Mouse (Mus musculus): ENCODE measurements around the gene Traf1. TPM values are rescaled to one million over a fixed set of nuclear protein-coding genes. Genes with fewer than 3 reads are reported as not detected.

Traf1 gene
- total RNA-seq (2014; rRNA removed), result 1.4 and 2.2 TPM in 2 replicates
- 2.8 and 3.0 TPM in 2 replicates for polyA plus RNA-seq (2015; fragmentation: Nextera tagmentation; extraction: Ambion mirVana)

GRCm38 (mm10) chr2:34961481-34962036, at the start of gene Traf1:
Gene Traf1, minus strand, starts transcription at chr2:34961772.
- H3K36me3 ChIP-seq (ENCODE audit: insufficient read depth, low read length), result no peaks in the 10 kb centered on the region
- peak within 1 kb of the TSS; percentile 20; the same call in 1 of the 2 replicates for H3K4me3 ChIP-seq (ENCODE audit: low read depth, low read length)
- peak within 1 kb of the TSS; percentile 45 for H3K4me2 ChIP-seq (ENCODE audit: low read depth, low read length, poor library complexity, severe bottlenecking)
- H3K4me1 ChIP-seq (ENCODE audit: insufficient read depth, low read length), result no peaks in the 10 kb centered on the region
- no peaks in the 10 kb centered on the region for H3K9me3 ChIP-seq (ENCODE audit: low read length)
- 0 out of 2 replicates have a peak within 1 kb of the TSS, but pooled peaks have one; percentile 33 for H3K9ac ChIP-seq (replicated peaks; ENCODE audit: low read length, poor library complexity, severe bottlenecking)
- no peaks in the 10 kb centered on the region for H3K27me3 ChIP-seq (ENCODE audit: insufficient read depth, low read length)
- no peak for TF ChIP-seq CTCF (IDR thresholded peaks at IDR 0.05)
- no peak within 1 kb of the TSS for H3K27ac ChIP-seq (ENCODE audit: low read depth, low read length)
- ATAC-seq (ENCODE audit: low FRiP score) (peak; percentile 27; the same call in 1 of the 2 replicates), DNase-seq (ENCODE audit: low spot score) (no peak)
- 15% methylated on average over 20 of the region's 20 CpGs for WGBS

- Histone ChIP-seq H3K9ac (replicated peaks; ENCODE audit: low read length, poor library complexity, severe bottlenecking) (no peak overlapping the region), H3K4me1 (ENCODE audit: insufficient read depth, low read length) (peaks cover 6% of the 10 kb centered on the region; the same call in 1 of the 2 replicates), H3K4me3 (ENCODE audit: low read depth, low read length) (no peak overlapping the region), H3K9me3 (ENCODE audit: low read length) (no peaks in the 10 kb centered on the region), H3K36me3 (ENCODE audit: insufficient read depth, low read length) (no peaks in the 10 kb centered on the region), H3K27ac (ENCODE audit: low read depth, low read length) (no peak overlapping the region), H3K27me3 (ENCODE audit: insufficient read depth, low read length) (no peaks in the 10 kb centered on the region), H3K4me2 (ENCODE audit: low read depth, low read length, poor library complexity, severe bottlenecking) (no peak overlapping the region)
- ATAC-seq (ENCODE audit: low FRiP score), result no peak
- 82% methylated on average over 9 of the region's 9 CpGs for WGBS
- no peak for TF ChIP-seq CTCF (IDR thresholded peaks at IDR 0.05)
- no peak for DNase-seq (ENCODE audit: low spot score)
Measured at GRCm38 (mm10) chr2:34998956-34999355, 37.4 kb upstream of the Traf1 start.

- H3K9me3 ChIP-seq (ENCODE audit: low read length), result no peaks in the 10 kb centered on the region
- H3K27ac ChIP-seq (ENCODE audit: low read depth, low read length), result no peak overlapping the region
- H3K9ac ChIP-seq (replicated peaks; ENCODE audit: low read length, poor library complexity, severe bottlenecking), result no peak overlapping the region
- WGBS, result 95% methylated on average over 5 of the region's 5 CpGs
- H3K27me3 ChIP-seq (ENCODE audit: insufficient read depth, low read length), result no peaks in the 10 kb centered on the region
- ATAC-seq (ENCODE audit: low FRiP score) (no peak), DNase-seq (ENCODE audit: low spot score) (no peak)
- H3K36me3 ChIP-seq (ENCODE audit: insufficient read depth, low read length), result no peaks in the 10 kb centered on the region
- H3K4me3 ChIP-seq (ENCODE audit: low read depth, low read length), result no peak overlapping the region
- TF ChIP-seq CTCF (IDR thresholded peaks at IDR 0.05), result no peak
- H3K4me1 ChIP-seq (ENCODE audit: insufficient read depth, low read length), result peaks cover 10% of the 10 kb centered on the region; the same call in 1 of the 2 replicates
- H3K4me2 ChIP-seq (ENCODE audit: low read depth, low read length, poor library complexity, severe bottlenecking), result no peak overlapping the region
Measured at GRCm38 (mm10) chr2:34996506-34996905, 34.9 kb upstream of the Traf1 start.

GRCm38 (mm10) chr2:34993696-34994356, 32.3 kb upstream of the Traf1 start:
- no peak overlapping the region for H3K9ac ChIP-seq (replicated peaks; ENCODE audit: low read length, poor library complexity, severe bottlenecking)
- DNase-seq (ENCODE audit: low spot score) (peak; percentile 38), ATAC-seq (ENCODE audit: low FRiP score) (no peak)
- H3K4me3 ChIP-seq (ENCODE audit: low read depth, low read length), result no peak overlapping the region
- no peaks in the 10 kb centered on the region for H3K36me3 ChIP-seq (ENCODE audit: insufficient read depth, low read length)
- TF ChIP-seq CTCF (IDR thresholded peaks at IDR 0.05), result no peak
- peaks cover 10% of the 10 kb centered on the region; the same call in 1 of the 2 replicates for H3K4me1 ChIP-seq (ENCODE audit: insufficient read depth, low read length)
- no peaks in the 10 kb centered on the region for H3K9me3 ChIP-seq (ENCODE audit: low read length)
- peak overlapping the region; percentile 21; the same call in 1 of the 2 replicates for H3K27ac ChIP-seq (ENCODE audit: low read depth, low read length)
- WGBS, result 23% methylated on average over 5 of the region's 5 CpGs
- H3K4me2 ChIP-seq (ENCODE audit: low read depth, low read length, poor library complexity, severe bottlenecking), result no peak overlapping the region
- H3K27me3 ChIP-seq (ENCODE audit: insufficient read depth, low read length), result no peaks in the 10 kb centered on the region

GRCm38 (mm10) chr2:34992729-34993695, 31.4 kb upstream of the Traf1 start:
- 0 out of 2 replicates have a peak overlapping the region, but pooled peaks have one; percentile 1 for H3K9ac ChIP-seq (replicated peaks; ENCODE audit: low read length, poor library complexity, severe bottlenecking)
- H3K4me1 ChIP-seq (ENCODE audit: insufficient read depth, low read length), result peaks cover 10% of the 10 kb centered on the region; the same call in 1 of the 2 replicates
- no peak overlapping the region for H3K4me3 ChIP-seq (ENCODE audit: low read depth, low read length)
- peak; percentile 95 for DNase-seq (ENCODE audit: low spot score)
- WGBS, result 7% methylated on average over 9 of the region's 9 CpGs
- H3K4me2 ChIP-seq (ENCODE audit: low read depth, low read length, poor library complexity, severe bottlenecking), result peak overlapping the region; percentile 20; the same call in 1 of the 2 replicates
- no peak for TF ChIP-seq CTCF (IDR thresholded peaks at IDR 0.05)
- peak overlapping the region; percentile 65 for H3K27ac ChIP-seq (ENCODE audit: low read depth, low read length)
- no peaks in the 10 kb centered on the region for H3K36me3 ChIP-seq (ENCODE audit: insufficient read depth, low read length)
- peak; percentile 83 for ATAC-seq (ENCODE audit: low FRiP score)
- H3K27me3 ChIP-seq (ENCODE audit: insufficient read depth, low read length), result no peaks in the 10 kb centered on the region
- H3K9me3 ChIP-seq (ENCODE audit: low read length), result no peaks in the 10 kb centered on the region

Measured in midbrain, postnatal 0 days (tissue).